Mouse (Mus musculus) brain, embryonic 14.5 days (tissue): ENCODE results near the gene Ankrd44.

Experiments
- CTCF ChIP-seq: fragments of 200-500 bp; IDR thresholded peaks from 2 replicates; pipeline ENCODE4 v1.5.1; 2012; ENCODE audit warnings: inconsistent platforms, mild to moderate bottlenecking, moderate library complexity, borderline replicate concordance; ENCODE audit not compliant: insufficient read depth, insufficient read length; ENCODE audit errors: extremely low read depth
- POLR2A ChIP-seq: fragments of 200-500 bp; IDR thresholded peaks from 2 replicates; pipeline ENCODE4 v1.6.1; 2012; ENCODE audit warnings: mild to moderate bottlenecking, inconsistent platforms, borderline replicate concordance; ENCODE audit not compliant: poor library complexity, insufficient read depth, insufficient read length, severe bottlenecking; ENCODE audit errors: extremely low read depth

DNA sequence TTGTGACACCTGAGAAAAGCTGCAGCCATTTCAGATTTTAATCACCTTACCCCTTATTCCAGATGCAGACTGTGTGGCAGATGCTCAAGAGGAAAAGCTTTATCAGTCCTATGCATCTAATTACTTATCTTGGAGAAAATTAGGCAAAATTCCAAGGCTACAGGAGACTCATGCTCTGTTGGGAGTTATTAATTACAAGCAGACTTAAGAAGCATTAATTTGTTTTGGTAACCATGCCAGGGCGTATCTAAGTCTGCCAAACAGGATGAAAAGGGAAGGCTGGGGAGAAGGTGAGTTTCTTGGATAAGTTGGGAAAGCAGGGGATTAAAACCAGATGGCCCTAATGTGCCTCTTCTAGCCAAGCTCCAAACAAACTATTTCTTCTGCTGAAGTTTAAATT is 222.7 kb downstream of the Ankrd44 start:
- TF ChIP-seq POLR2A, result no peak
- no peak for TF ChIP-seq CTCF
